Mouse (Mus musculus): ENCODE measurements around the gene Nudc. TPM values are rescaled to one million over a fixed set of nuclear protein-coding genes. Genes with fewer than 3 reads are reported as not detected.
"Not testable (repeated sequence)": the region's sequence is repeated elsewhere in the genome, so short reads cannot be mapped to it uniquely, and the experiment has no call there.

Gene Nudc
- polyA plus RNA-seq, 1 experiment from 2014 or later = 370 TPM

DNA sequence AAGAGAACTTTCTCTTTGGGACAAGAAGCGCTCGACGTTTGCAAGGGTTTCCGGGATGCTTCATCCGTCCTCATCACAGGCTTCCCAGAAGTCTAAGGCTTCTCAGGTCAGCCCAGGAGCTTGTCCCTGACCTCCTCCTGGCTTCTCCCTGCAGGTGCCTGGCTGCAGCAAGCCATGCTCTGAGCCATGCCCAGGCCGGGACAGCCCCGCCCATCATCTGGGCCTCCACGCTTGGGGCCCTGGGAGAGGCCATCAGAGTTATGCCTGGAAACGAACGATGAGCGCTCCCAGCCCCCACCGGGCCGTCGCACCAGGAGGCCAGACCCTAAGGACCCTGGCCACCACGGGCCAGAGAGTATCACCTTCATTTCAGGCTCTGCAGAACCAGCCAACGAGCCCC lies 18.0 kb downstream of the Nudc start:
- Histone ChIP-seq H3K4me2 (replicated peaks) (no peak overlapping the region), H3K27ac (replicated peaks) (no peak overlapping the region), H3K27me3 (0 out of 2 replicates have a peak, but pooled peaks cover 5% of the 10 kb centered on the region), H3K9me3 (no peaks in the 10 kb centered on the region), H3K36me3 (peaks cover 46% of the 10 kb centered on the region), H3K9ac (replicated peaks) (no peak overlapping the region), H3K4me3 (no peak overlapping the region), H3K4me1 (no peaks in the 10 kb centered on the region)
- ATAC-seq (ENCODE audit: low FRiP score, low read depth) = no peak
- 79% methylated on average over 16 of the region's 16 CpGs for WGBS

- Histone ChIP-seq H3K4me3 (no peak overlapping the region), H3K4me1 (peaks cover 5% of the 10 kb centered on the region; the same call in 1 of the 2 replicates), H3K9me3 (no peaks in the 10 kb centered on the region), H3K9ac (replicated peaks) (no peak overlapping the region), H3K4me2 (replicated peaks) (no peak overlapping the region), H3K27me3 (peaks cover 56% of the 10 kb centered on the region), H3K27ac (replicated peaks) (no peak overlapping the region), H3K36me3 (no peaks in the 10 kb centered on the region)
- ATAC-seq (ENCODE audit: low FRiP score, low read depth) = no peak
- 66% methylated on average over 2 of the region's 2 CpGs for WGBS
Measured at GRCm38 (mm10) chr4:133521502-133521901, 24.3 kb downstream of the Nudc start.

DNA sequence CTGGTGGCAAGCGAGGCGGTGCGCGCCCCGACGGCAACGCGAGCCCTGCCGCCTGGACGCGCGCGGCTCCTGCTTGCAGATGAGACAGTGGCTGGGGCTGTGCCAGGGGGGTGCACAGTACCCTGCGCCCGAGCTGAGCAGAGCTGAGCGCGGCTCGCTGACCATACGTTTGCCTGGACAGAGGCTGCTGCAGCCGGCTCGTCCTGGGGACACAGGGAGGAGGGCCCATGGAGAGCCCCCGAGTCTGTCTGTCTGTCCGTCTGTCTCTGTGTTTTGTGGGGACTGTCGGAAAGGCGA lies 26.5 kb downstream of the Nudc start:
- H3K36me3 ChIP-seq = no peaks in the 10 kb centered on the region
- no peak overlapping the region for H3K27ac ChIP-seq (replicated peaks)
- ATAC-seq (ENCODE audit: low FRiP score, low read depth) = no peak
- H3K4me2 ChIP-seq (replicated peaks) = peak overlapping the region; percentile 38
- H3K9ac ChIP-seq (replicated peaks) = no peak overlapping the region
- peaks cover 5% of the 10 kb centered on the region; the same call in 1 of the 2 replicates for H3K4me1 ChIP-seq
- peak overlapping the region; percentile 32 for H3K4me3 ChIP-seq
- 0 out of 2 replicates have a peak, but pooled peaks cover 2% of the 10 kb centered on the region for H3K9me3 ChIP-seq
- peaks cover 62% of the 10 kb centered on the region for H3K27me3 ChIP-seq
- 9% methylated on average over 23 of the region's 25 CpGs for WGBS

GRCm38 (mm10) chr4:133518601-133519368 lies 27.0 kb downstream of the Nudc start, which contains the start of gene Kdf1:
TSS of gene Kdf1 (plus strand) at chr4:133518963.
- Histone ChIP-seq H3K9ac (replicated peaks) (no peak within 1 kb of the TSS), H3K4me3 (peak within 1 kb of the TSS; percentile 32), H3K4me1 (peaks cover 5% of the 10 kb centered on the region; the same call in 1 of the 2 replicates), H3K27ac (replicated peaks) (no peak within 1 kb of the TSS), H3K36me3 (no peaks in the 10 kb centered on the region), H3K4me2 (replicated peaks) (peak within 1 kb of the TSS; percentile 38), H3K27me3 (peaks cover 62% of the 10 kb centered on the region), H3K9me3 (0 out of 2 replicates have a peak, but pooled peaks cover 2% of the 10 kb centered on the region)
- no peak for ATAC-seq (ENCODE audit: low FRiP score, low read depth)
- WGBS = 7% methylated on average over 40 of the region's 69 CpGs

- peaks cover 21% of the 10 kb centered on the region for H3K27me3 ChIP-seq
- no peak overlapping the region for H3K27ac ChIP-seq (replicated peaks)
- no peak for ATAC-seq (ENCODE audit: low FRiP score, low read depth)
- H3K9ac ChIP-seq (replicated peaks) = no peak overlapping the region
- H3K4me2 ChIP-seq (replicated peaks) = no peak overlapping the region
- no peaks in the 10 kb centered on the region for H3K4me1 ChIP-seq
- 0 out of 2 replicates have a peak, but pooled peaks cover 2% of the 10 kb centered on the region for H3K9me3 ChIP-seq
- WGBS = 11% methylated on average over 8 of the region's 8 CpGs
- no peaks in the 10 kb centered on the region for H3K36me3 ChIP-seq
- H3K4me3 ChIP-seq = no peak overlapping the region
Measured at GRCm38 (mm10) chr4:133512972-133513371, 32.8 kb downstream of the Nudc start.

DNA sequence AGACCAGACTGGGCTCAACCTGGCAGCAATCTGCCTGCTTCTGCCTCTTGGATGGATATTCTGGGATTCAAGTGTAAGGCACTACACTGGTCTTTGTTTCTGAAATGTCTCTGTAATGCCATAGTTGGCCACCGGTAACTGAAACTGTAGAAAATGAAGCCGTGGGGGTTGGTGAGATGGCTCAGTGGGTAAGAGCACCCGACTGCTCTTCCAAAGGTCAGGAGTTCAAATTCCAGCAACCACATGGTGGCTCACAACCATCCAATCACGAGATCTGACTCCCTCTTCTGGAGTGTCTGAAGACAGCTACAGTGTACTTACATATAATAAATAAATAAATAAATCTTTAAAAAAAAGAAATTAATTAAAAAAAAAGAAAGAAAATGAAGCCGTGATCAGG lies 33.3 kb downstream of the Nudc start:
- not testable (repeated sequence) for H3K9ac ChIP-seq (replicated peaks); H3K4me3 ChIP-seq; H3K9me3 ChIP-seq; H3K4me2 ChIP-seq (replicated peaks); H3K27ac ChIP-seq (replicated peaks); H3K36me3 ChIP-seq; H3K4me1 ChIP-seq; ATAC-seq (ENCODE audit: low FRiP score, low read depth)
- peaks cover 17% of the 10 kb centered on the region for H3K27me3 ChIP-seq
- WGBS = 64% methylated on average over 5 of the region's 5 CpGs

- Histone ChIP-seq H3K9me3 (0 out of 2 replicates have a peak, but pooled peaks cover 1% of the 10 kb centered on the region), H3K4me2 (replicated peaks) (no peak overlapping the region), H3K9ac (replicated peaks) (no peak overlapping the region), H3K4me3 (no peak overlapping the region), H3K4me1 (no peaks in the 10 kb centered on the region), H3K36me3 (no peaks in the 10 kb centered on the region), H3K27me3 (peaks cover 6% of the 10 kb centered on the region), H3K27ac (replicated peaks) (no peak overlapping the region)
- WGBS = 83% methylated on average over 5 of the region's 5 CpGs
- ATAC-seq (ENCODE audit: low FRiP score, low read depth) = no peak
Measured at GRCm38 (mm10) chr4:133511050-133511449, 34.7 kb downstream of the Nudc start.

DNA sequence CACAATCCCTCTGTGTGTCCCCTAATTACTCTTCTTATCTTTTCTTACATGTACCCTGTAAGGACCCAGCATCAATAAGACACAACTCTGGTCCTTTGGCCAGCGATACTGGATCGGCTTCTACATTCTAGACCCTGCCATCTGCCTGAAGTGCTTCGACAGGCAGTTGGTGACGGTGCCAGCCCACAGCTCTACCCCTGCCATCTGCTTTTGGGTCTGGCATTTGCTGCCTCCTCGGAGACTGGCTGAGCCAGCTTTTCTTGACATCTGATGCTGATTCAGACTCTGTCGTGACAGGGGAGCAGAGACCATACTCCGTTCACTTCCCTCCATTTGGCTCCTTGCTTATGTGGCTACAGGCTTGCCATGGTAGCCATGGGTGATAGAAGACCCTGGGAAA lies 36.8 kb downstream of the Nudc start:
- H3K27ac ChIP-seq (replicated peaks) = no peak overlapping the region
- no peak overlapping the region for H3K4me2 ChIP-seq (replicated peaks)
- H3K4me3 ChIP-seq = no peak overlapping the region
- WGBS = 86% methylated on average over 7 of the region's 7 CpGs
- H3K4me1 ChIP-seq = no peaks in the 10 kb centered on the region
- no peaks in the 10 kb centered on the region for H3K36me3 ChIP-seq
- no peak for ATAC-seq (ENCODE audit: low FRiP score, low read depth)
- no peaks in the 10 kb centered on the region for H3K9me3 ChIP-seq
- H3K9ac ChIP-seq (replicated peaks) = no peak overlapping the region
- H3K27me3 ChIP-seq = peaks cover 13% of the 10 kb centered on the region

DNA sequence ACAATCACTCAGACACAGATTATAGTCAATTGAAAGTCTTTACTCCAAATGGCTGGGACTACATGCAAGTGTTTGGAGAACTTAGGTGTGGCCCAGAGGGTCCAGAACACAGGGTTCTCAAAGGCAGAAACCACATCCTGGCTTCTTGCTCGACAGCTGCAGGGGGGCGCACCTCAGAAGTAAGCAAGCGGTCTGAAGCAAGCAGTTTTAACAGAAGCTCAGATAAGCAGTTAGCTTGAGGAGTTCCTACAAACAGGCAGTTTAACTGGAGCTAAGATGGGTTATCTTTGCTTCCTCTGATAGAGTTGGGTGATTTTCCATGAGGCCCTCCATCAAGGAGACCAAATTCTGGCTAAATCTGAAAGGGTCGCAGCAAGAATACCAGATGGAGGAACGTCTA lies 39.2 kb downstream of the Nudc start:
- Histone ChIP-seq H3K4me2 (replicated peaks) (no peak overlapping the region), H3K27me3 (peaks cover 33% of the 10 kb centered on the region), H3K4me1 (no peaks in the 10 kb centered on the region), H3K9ac (replicated peaks) (no peak overlapping the region), H3K27ac (replicated peaks) (no peak overlapping the region), H3K36me3 (no peaks in the 10 kb centered on the region), H3K4me3 (no peak overlapping the region), H3K9me3 (no peaks in the 10 kb centered on the region)
- 77% methylated on average over 5 of the region's 5 CpGs for WGBS
- no peak for ATAC-seq (ENCODE audit: low FRiP score, low read depth)

DNA sequence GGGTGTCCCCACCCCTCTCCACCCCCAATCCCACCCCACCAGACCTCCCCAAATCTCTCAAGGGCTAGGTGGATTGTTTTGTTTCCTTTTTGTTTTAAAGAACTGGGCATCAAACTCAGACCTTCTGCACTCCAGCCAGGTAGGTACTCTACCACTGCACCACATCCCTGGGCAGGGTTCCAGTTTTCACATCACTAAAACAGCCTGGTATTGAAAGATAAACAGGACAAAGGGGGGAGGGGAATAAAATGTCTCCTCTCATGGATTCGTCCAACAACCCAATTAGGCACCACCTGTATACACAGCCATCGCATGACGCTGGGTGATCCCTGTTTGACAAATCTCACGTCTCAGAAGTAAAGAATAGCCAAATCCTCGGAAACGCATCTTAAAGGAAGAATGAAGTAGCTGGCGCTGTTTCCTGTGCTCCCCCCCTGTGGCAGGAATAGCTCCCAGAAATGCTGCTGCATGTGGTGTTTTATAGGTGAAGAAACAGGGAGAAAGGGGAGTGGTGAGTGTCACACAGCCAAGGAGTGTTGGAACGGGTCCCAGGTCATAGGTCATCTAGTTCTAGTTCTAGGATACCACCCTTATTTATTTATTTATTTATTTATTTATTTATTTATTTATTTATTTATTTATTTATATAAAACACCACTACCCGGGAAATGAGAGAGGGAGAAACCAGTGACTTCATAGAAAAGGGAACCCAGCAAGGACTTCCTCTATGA lies 40.9 kb downstream of the Nudc start:
- Histone ChIP-seq H3K4me1 (no peaks in the 10 kb centered on the region), H3K27ac (replicated peaks) (no peak overlapping the region)
- 66% methylated on average over 9 of the region's 9 CpGs for WGBS

DNA sequence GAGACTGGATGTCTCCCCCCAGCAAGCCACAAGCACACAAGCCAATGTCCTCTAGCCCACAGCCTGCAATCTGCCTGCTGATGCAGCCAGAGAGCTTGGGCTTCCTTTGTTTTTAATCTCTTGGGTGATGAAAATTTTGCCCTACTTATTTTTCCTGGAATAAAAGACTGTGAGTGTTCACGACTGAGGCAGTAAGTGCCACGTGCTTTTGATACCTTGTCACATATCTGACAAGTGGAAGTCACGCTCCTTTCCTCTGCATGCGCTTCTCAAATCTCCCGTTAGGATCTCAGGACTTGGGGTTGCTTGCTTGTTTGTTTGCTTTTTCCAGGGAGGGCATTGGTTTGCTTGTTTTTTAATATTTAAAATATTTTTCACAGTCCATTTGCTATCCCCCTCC lies 41.5 kb downstream of the Nudc start:
- WGBS = 58% methylated on average over 5 of the region's 5 CpGs
- no peak for ATAC-seq (ENCODE audit: low FRiP score, low read depth)
- Histone ChIP-seq H3K4me2 (replicated peaks) (no peak overlapping the region), H3K36me3 (no peaks in the 10 kb centered on the region), H3K27ac (replicated peaks) (no peak overlapping the region), H3K9me3 (no peaks in the 10 kb centered on the region), H3K9ac (replicated peaks) (no peak overlapping the region), H3K4me1 (no peaks in the 10 kb centered on the region), H3K4me3 (no peak overlapping the region), H3K27me3 (peaks cover 51% of the 10 kb centered on the region)

More for the DNA sequence above, 40.9 kb downstream of the Nudc start:
- no peaks in the 10 kb centered on the region for H3K36me3 ChIP-seq
- no peak overlapping the region for H3K4me3 ChIP-seq
- no peaks in the 10 kb centered on the region for H3K9me3 ChIP-seq
- H3K27me3 ChIP-seq = peaks cover 45% of the 10 kb centered on the region
- no peak overlapping the region for H3K9ac ChIP-seq (replicated peaks)
- ATAC-seq (ENCODE audit: low FRiP score, low read depth) = no peak
- no peak overlapping the region for H3K4me2 ChIP-seq (replicated peaks)

GRCm38 (mm10) chr4:133501514-133501913 lies 44.3 kb downstream of the Nudc start:
- 64% methylated on average over 7 of the region's 7 CpGs for WGBS
- no peak overlapping the region for H3K4me3 ChIP-seq

More at GRCm38 (mm10) chr4:133501514-133501913, 44.3 kb downstream of the Nudc start:
- Histone ChIP-seq H3K36me3 (no peaks in the 10 kb centered on the region), H3K9ac (replicated peaks) (no peak overlapping the region), H3K9me3 (no peaks in the 10 kb centered on the region), H3K4me1 (peaks cover 16% of the 10 kb centered on the region), H3K4me2 (replicated peaks) (no peak overlapping the region), H3K27ac (replicated peaks) (no peak overlapping the region), H3K27me3 (peaks cover 79% of the 10 kb centered on the region)
- no peak for ATAC-seq (ENCODE audit: low FRiP score, low read depth)
